Mouse (Mus musculus) ES-E14 (cell line): Measurements from ENCODE around the gene Mael. TPM values are rescaled to one million over a fixed set of nuclear protein-coding genes. Genes with fewer than 3 reads are reported as not detected.

Source experiments
- DNase-seq: peaks from one replicate; pipeline ENCODE4 v3.0.0-alpha.2; 2013; ENCODE audit warnings: low read depth, low spot score
- H3K27ac ChIP-seq: 2 replicates; pipeline ENCODE4 v1.5.1; 2012; ENCODE audit warnings: low read depth, mild to moderate bottlenecking, low read length, moderate library complexity, mixed read lengths; ENCODE audit not compliant: poor library complexity, insufficient read depth, severe bottlenecking
- H3K36me3 ChIP-seq: 2 replicates; pipeline ENCODE4 v1.6.1; 2012; ENCODE audit warnings: mild to moderate bottlenecking, low read length, moderate library complexity, mixed read lengths; ENCODE audit not compliant: control insufficient read depth, poor library complexity, insufficient read depth, severe bottlenecking
- H3K4me1 ChIP-seq, 2 experiments: fragments of 150-350 bp in 1 of 2; sonication (generic) in 1 of 2; 2 replicates each; pipeline ENCODE4 v1.6.1; 2012; ENCODE audit warnings: low read length in 2 of 2, mild to moderate bottlenecking in 1 of 2, mixed read lengths in 1 of 2; ENCODE audit not compliant: control insufficient read depth in 2 of 2, insufficient read depth in 2 of 2, poor library complexity in 1 of 2
- H3K4me3 ChIP-seq, 2 experiments: fragments of 150-350 bp in 1 of 2; sonication (generic) in 1 of 2; 2 replicates each; pipeline ENCODE4 v1.5.1; 2012; ENCODE audit warnings: low read length in 2 of 2, low read depth in 1 of 2, mild to moderate bottlenecking in 1 of 2, mixed read lengths in 1 of 2; ENCODE audit not compliant: insufficient read depth in 1 of 2, poor library complexity in 1 of 2, severe bottlenecking in 1 of 2
- H3K9ac ChIP-seq: 2 replicates; pipeline ENCODE4 v1.6.1; 2012; ENCODE audit warnings: low read depth, mild to moderate bottlenecking, low read length, mixed read lengths; ENCODE audit not compliant: poor library complexity, insufficient read depth, severe bottlenecking
- H3K9me3 ChIP-seq: fragments of 150-350 bp; sonication (generic); 2 replicates; pipeline ENCODE4 v1.6.1; 2012; ENCODE audit warnings: low read depth, mild to moderate bottlenecking, low read length; ENCODE audit not compliant: control insufficient read depth, insufficient read depth
- CHD2 ChIP-seq: IDR thresholded peaks from 2 replicates; pipeline ENCODE4 v1.6.1; 2014; ENCODE audit warnings: mild to moderate bottlenecking, low read depth, low read length, inconsistent platforms
- HCFC1 ChIP-seq: IDR thresholded peaks from 2 replicates; pipeline ENCODE4 v1.6.1; 2012; ENCODE audit warnings: low read length, inconsistent platforms, borderline replicate concordance; ENCODE audit not compliant: insufficient read depth
- MAFK ChIP-seq: IDR thresholded peaks from 2 replicates; pipeline ENCODE4 v1.6.1; 2014; ENCODE audit warnings: mild to moderate bottlenecking, low read depth, low read length, inconsistent platforms; ENCODE audit not compliant: insufficient read depth
- ZC3H11A ChIP-seq: IDR thresholded peaks from 2 replicates; pipeline ENCODE4 v1.6.1; 2012; ENCODE audit warnings: low read depth, mild to moderate bottlenecking, inconsistent platforms, low read length, borderline replicate concordance
- ZNF384 ChIP-seq: IDR thresholded peaks from 2 replicates; pipeline ENCODE4 v1.6.1; 2012; ENCODE audit warnings: low read depth, low read length, inconsistent platforms
- in situ Hi-C, 2 experiments: fragments of 600-800 bp; cut with MboI; formaldehyde crosslinking; loops; one replicate each; pipeline ENCODE4 v1.15.1; 2025; ENCODE audit warnings: low sequenced_read_pairs in 2 of 2, inconsistent platforms in 1 of 2; ENCODE audit not compliant: unreplicated experiment in 2 of 2
- total RNA-seq: library from RNA; depleted of rRNA; stranded (reverse); fragments of 300-350 nt; gene quantifications from 2 replicates; pipeline ENCODE4 v1.2.3, GENCODE M21; 2012

The Mael gene
- total RNA-seq, 1 experiment = 25.7 TPM

DNA sequence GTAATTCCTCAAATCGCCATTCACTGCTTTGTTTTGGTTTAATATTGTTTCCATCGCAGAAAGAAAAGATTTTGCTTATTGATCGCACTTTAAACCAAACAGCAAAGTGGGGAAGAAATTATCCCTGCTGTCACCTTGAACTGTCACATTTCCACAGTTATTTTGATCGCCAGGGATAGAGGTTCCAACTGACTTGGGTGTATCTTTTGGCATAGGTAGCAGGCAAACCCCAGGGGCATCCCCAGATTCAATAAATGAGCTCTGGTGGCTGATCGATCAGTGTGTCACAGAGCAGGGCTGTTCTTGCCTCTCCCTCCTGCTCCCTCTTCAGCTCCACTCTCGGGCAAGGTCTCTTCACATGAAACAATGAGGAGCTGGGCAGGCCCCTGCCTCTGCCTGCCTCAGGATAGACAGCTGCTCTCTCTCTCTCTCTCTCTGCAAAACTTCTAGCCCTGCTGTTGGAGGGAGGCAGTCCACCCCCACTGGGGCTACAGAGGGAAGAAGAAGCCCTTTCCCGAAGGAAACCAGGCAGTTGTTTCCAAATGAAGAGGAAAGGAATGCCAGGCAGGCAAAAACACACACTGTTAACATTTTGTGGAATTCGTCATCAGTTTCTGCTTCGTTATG, 41.1 kb upstream of the Mael start:
- TF ChIP-seq MAFK (no peak), CHD2 (no peak), HCFC1 (no peak), ZNF384 (no peak), ZC3H11A (no peak)
- H3K27ac ChIP-seq = no peak overlapping the region
- no peak overlapping the region for H3K4me3 ChIP-seq
- H3K9me3 ChIP-seq = no peaks in the 10 kb centered on the region
- no peaks in the 10 kb centered on the region for H3K36me3 ChIP-seq
- no peak for DNase-seq
- no peak overlapping the region for H3K9ac ChIP-seq
- peaks cover 0 to 6% of the 10 kb centered on the region in 2 experiments; a peak in 1 of 4 replicates for H3K4me1 ChIP-seq
- in situ Hi-C loops = no loop called here

DNA sequence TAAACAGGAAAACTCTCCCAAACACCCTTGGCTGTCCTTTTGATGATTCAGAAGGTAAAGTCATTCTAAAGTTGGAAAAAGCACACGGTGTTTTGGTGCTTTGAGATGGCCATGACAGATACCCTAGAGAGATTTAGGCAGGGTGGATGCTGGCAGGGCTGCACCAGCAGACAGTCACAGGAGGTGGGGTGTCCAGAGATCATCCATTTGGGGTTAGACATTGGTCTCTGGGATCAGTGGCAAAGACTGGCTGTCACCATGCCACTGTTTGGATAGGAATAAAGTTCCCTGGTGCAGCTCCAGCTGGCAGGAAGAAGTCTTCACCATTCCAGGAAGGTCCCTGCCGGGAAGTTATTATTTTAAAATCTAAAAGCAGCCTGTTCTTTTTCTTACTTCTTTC, 40.2 kb upstream of the Mael start:
- Histone ChIP-seq H3K36me3 (no peaks in the 10 kb centered on the region), H3K27ac (no peak overlapping the region), H3K4me1 (peaks cover 0 to 6% of the 10 kb centered on the region in 2 experiments; a peak in 1 of 4 replicates), H3K4me3 (no peak overlapping the region), H3K9me3 (no peaks in the 10 kb centered on the region), H3K9ac (no peak overlapping the region)
- TF ChIP-seq MAFK (no peak), ZC3H11A (no peak), CHD2 (no peak), ZNF384 (no peak), HCFC1 (no peak)
- in situ Hi-C loops = no loop called here
- no peak for DNase-seq

DNA sequence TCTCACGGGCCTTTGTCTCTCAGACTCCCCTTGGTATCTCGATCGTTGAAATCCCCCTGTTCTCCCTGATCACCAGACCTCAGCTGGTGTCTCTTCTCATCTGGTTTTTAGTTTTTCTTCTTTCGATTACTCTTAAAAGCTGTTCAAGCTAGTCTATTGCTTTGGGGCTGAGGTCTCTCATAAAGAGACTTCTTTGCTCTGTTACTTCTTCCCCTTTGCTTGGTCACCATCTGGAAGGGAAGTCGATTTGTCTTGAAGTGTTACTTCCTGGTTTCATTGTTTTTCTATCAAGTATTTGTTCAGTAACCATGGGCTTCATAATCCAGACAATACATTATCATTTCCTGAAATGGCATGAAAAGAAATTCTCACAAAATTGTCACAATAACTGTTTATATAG, 29.7 kb upstream of the Mael start:
- H3K36me3 ChIP-seq = no peaks in the 10 kb centered on the region
- TF ChIP-seq ZNF384 (no peak), ZC3H11A (no peak), HCFC1 (no peak), CHD2 (no peak), MAFK (no peak)

DNA sequence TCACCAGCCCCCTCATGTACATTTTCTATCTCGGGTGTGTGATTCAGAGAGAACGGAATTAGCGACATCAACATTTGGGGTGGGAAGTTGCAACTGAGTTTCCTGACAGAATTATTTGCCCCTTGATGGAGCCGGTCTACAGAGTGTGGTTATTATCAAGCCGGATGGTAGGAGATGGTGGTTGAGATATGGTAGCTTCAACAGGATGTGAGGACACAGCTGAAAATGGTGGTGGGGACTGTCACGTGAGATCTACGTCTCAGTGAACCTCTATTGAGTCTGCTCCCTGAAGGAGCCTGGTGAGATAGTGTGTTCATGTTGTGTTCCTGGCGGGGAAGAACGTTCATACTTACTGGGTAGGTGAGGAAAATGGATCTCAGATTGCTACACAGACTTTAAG, 28.4 kb upstream of the Mael start:
- in situ Hi-C loops = no loop called here
- no peak for TF ChIP-seq ZC3H11A
- TF ChIP-seq MAFK = no peak
- no peak for TF ChIP-seq HCFC1
- TF ChIP-seq CHD2 = no peak
- TF ChIP-seq ZNF384 = no peak
- Histone ChIP-seq H3K4me1 (no peaks in the 10 kb centered on the region), H3K9ac (no peak overlapping the region), H3K36me3 (no peaks in the 10 kb centered on the region), H3K27ac (no peak overlapping the region), H3K4me3 (no peak overlapping the region), H3K9me3 (no peaks in the 10 kb centered on the region)
- no peak for DNase-seq

More for the DNA sequence above, 29.7 kb upstream of the Mael start:
- Histone ChIP-seq H3K9ac (no peak overlapping the region), H3K9me3 (no peaks in the 10 kb centered on the region), H3K4me1 (no peaks in the 10 kb centered on the region), H3K27ac (no peak overlapping the region), H3K4me3 (no peak overlapping the region)
- in situ Hi-C loops = no loop called here
- DNase-seq = no peak
